Mouse (Mus musculus) frontal cortex, adult (tissue): ENCODE measurements at regions not wholly inside any gene's neighbourhood (a gene's known extent, or its start where the extent isn't known, plus 50 kb on each side); places are given as distances from the start of the nearest gene placed in this dataset.

Experiments used
- ATAC-seq: cut with Nextera tagmentation; 2 replicates; pipeline ENCODE4 v1.9.2; 2017; ENCODE audit warnings: mild to moderate bottlenecking, moderate library complexity, mixed read lengths; ENCODE audit not compliant: low TSS enrichment

DNA sequence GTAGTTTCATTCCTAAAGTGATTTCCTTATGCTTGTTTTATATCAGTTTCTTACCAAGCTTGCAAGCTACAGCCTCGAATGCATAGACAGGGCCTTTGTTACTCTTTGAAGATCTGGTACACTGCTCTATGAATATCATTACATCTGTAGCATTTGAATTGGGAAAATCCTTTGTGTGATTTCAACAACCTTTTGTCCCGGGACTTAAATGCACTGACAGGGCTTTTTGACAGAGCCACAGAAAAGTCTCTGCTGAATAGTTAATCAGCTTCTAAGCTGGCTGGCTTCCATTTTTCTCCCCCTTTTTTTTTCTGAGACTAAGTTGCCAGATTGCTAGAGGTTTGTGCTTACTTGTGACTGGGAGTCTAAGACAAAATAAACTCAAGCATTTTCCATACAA, 80.2 kb downstream of the Ednrb start:
- ATAC-seq: peak; percentile 50

DNA sequence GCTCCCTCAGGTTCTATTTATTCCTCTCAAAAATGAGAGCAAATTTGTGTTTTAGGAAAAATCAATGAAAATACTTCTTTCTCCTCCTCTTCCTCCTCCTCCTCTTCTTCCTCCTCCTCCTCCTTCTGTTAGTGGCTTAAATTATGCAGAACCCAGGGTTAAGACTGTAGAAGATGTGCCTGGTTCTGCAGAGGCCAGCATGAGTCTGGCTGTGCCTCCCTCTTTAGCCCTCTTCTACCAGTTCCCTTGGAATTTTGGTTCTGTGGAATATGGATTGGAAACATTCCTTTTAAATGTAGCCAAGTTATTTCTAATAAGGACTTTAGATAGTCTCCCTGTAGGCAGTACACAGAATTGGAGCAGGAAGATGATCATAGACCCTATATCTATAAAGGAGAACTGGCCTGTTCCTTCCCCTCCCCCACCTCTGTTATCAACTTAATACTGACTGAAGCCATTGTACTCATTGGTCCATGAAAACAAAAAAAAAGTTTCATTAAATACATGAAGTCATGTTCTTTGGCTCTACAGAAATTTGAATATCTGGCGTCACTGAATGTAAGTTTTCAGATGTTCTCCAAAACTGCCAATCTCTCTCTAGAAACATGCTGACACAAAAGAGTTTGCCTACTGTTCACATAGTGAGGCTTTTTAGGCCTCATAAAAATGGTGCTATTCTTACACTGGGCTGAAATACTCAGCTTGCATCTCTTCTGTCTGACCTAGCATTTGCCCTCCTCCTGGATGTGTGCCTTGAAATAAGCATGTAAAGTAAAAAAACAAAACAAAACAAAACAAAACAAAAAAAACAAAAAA, 80.8 kb downstream of the Ednrb start:
- ATAC-seq: no peak

DNA sequence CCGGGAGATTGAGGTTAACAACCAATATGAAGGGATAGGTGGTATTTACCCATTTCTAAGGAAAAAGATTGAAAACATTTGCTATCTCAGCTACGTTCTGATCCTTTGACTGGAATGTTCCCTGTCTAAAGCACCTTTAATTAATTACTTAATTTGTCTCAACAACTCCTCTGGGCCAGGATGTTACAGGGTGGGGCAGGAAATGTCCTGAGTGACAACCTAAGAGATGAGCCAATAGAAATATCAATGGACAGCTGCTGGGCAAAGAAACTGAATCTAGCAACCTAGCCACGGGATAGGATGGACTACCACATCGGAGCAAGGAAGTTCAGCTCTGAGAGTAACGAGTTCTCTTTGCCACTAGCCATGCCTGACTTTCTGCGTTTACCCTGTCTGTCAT, 84.8 kb downstream of the Ednrb start:
- no peak for ATAC-seq
